Mouse (Mus musculus) kidney, postnatal 0 days (tissue): Measurements from ENCODE around the gene H6pd. TPM values are rescaled to one million over a fixed set of nuclear protein-coding genes. Genes with fewer than 3 reads are reported as not detected.
A peak's percentile ranks its signal among the peaks of the same experiment; 100 is the strongest.

ENCODE experiments used
- ATAC-seq: fragments of 200-750 bp; cut with Nextera tagmentation; replicated peaks from 2 replicates; pipeline ENCODE4 v1.8.0; 2017; ENCODE audit warnings: low read depth, moderate number of reproducible peaks, moderate TSS enrichment, moderate library complexity; ENCODE audit not compliant: low FRiP score
- DNase-seq: peaks from one replicate; pipeline ENCODE4 v3.0.0-alpha.2; 2016; ENCODE audit warnings: low spot score
- H3K27ac ChIP-seq: fragments of 300-500 bp; sonication (generic); 2 replicates; pipeline ENCODE4 v1.5.1; 2014; ENCODE audit warnings: mild to moderate bottlenecking
- H3K27me3 ChIP-seq: fragments of 300-500 bp; sonication (generic); 2 replicates; pipeline ENCODE4 v1.6.1; 2014; ENCODE audit warnings: low read length, mixed read lengths; ENCODE audit not compliant: insufficient read depth
- H3K36me3 ChIP-seq: fragments of 300-500 bp; sonication (generic); 2 replicates; pipeline ENCODE4 v1.6.1; 2014; ENCODE audit warnings: low read length, mixed read lengths; ENCODE audit not compliant: insufficient read depth
- H3K4me1 ChIP-seq: fragments of 300-500 bp; sonication (generic); replicated peaks from 2 replicates; pipeline ENCODE4 v1.6.1; 2014; ENCODE audit warnings: antibody characterized with exemption, low read length, mixed read lengths; ENCODE audit not compliant: insufficient read depth
- H3K4me2 ChIP-seq: fragments of 300-500 bp; sonication (generic); 2 replicates; pipeline ENCODE4 v1.6.1; 2014; ENCODE audit warnings: mild to moderate bottlenecking, low read length, moderate library complexity, mixed read lengths
- H3K4me3 ChIP-seq: fragments of 300-500 bp; sonication (generic); replicated peaks from 2 replicates; pipeline ENCODE4 v1.5.1; 2014; ENCODE audit warnings: low read depth, low read length
- H3K9ac ChIP-seq: fragments of 300-500 bp; sonication (generic); 2 replicates; pipeline ENCODE4 v1.6.1; 2014; ENCODE audit warnings: low read depth, low read length
- H3K9me3 ChIP-seq: fragments of 300-500 bp; sonication (generic); replicated peaks from 2 replicates; pipeline ENCODE4 v1.6.1; 2016; ENCODE audit warnings: low read length, inconsistent platforms, mixed read lengths
- CTCF ChIP-seq: IDR thresholded peaks from 2 replicates; pipeline ENCODE4 v1.5.1; 2016; ENCODE audit warnings: antibody characterized with exemption, low read depth, mild to moderate bottlenecking, moderate library complexity
- WGBS: fragments of 180-500 bp; shearing (Covaris S2); extraction: QIAGEN DNeasy Blood & Tissue Kit; methylation state at CpG from one replicate; pipeline ENCODE4 v1.1.7; 2014; 5-methylcytosine and 5-hydroxymethylcytosine counted together
- polyA plus RNA-seq: library from polyadenylated mRNA; unstranded; fragments of >200 nt; fragmentation: Nextera tagmentation; extraction: Ambion mirVana; gene quantifications from 2 replicates; pipeline ENCODE4 v1.2.1, GENCODE M21; 2015

Gene H6pd
- polyA plus RNA-seq, 1 experiment from 2014 or later: 27.8 TPM

- Histone ChIP-seq H3K4me3 (no peak overlapping the region), H3K9me3 (no peaks in the 10 kb centered on the region), H3K27ac (0 out of 2 replicates have a peak overlapping the region, but pooled peaks have one; percentile 89), H3K4me1 (peaks cover 50% of the 10 kb centered on the region), H3K9ac (no peak overlapping the region), H3K4me2 (no peak overlapping the region), H3K36me3 (peaks cover 10% of the 10 kb centered on the region; the same call in 1 of the 2 replicates), H3K27me3 (no peaks in the 10 kb centered on the region)
- WGBS: 54% methylated on average over 10 of the region's 10 CpGs
- no peak for TF ChIP-seq CTCF
- ATAC-seq: no peak
- DNase-seq: no peak
These were observed 10.8 kb downstream of the H6pd start for GRCm38 (mm10) chr4:149997999-149998398.

DNA sequence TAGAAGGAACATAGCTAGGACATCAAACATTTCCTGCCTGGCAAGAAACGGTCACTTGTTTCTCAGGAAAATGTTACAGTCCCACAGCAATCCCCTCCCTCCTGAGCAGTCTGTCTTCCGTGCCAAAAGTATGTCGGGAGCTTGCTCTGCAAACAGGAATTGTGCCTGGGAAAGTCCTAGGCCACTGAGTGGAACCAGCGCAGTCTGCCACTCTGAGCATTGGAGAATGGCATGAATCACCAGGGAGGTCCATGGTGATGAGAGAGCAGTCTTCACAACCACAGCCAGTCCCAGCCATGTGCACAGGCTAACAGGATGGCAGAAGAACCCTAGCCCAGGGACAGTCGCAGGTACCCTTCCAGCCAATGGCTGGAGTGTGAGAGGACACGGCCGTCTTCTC, 12.4 kb downstream of the H6pd start:
- H3K4me2 ChIP-seq: no peak overlapping the region
- TF ChIP-seq CTCF: no peak
- peaks cover 37% of the 10 kb centered on the region for H3K4me1 ChIP-seq
- WGBS: 55% methylated on average over 7 of the region's 7 CpGs
- H3K27me3 ChIP-seq: no peaks in the 10 kb centered on the region
- no peak overlapping the region for H3K9ac ChIP-seq
- ATAC-seq (no peak), DNase-seq (no peak)
- H3K27ac ChIP-seq: 0 out of 2 replicates have a peak overlapping the region, but pooled peaks have one; percentile 5
- H3K9me3 ChIP-seq: no peaks in the 10 kb centered on the region
- no peak overlapping the region for H3K4me3 ChIP-seq
- H3K36me3 ChIP-seq: peaks cover 10% of the 10 kb centered on the region; the same call in 1 of the 2 replicates

DNA sequence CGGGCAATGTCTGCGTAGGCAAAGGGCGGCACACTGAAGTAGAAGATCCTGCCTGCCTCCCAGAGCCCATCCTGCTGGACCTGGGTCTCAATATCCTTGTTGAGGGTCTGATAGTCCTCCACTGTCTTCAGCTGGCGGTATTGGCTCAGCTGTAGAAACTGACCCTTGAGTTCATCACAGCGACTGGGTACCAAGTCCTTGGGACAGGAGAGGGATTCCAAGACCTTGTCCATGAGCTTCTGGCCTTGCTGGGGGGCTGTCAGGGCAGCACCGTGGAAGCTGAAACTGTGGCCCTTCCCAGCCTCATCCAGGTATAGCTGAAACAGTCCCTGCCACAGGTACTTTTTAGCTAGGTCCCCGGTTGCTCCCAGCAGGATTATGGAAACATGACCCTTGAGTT, 12.9 kb downstream of the H6pd start:
- 82% methylated on average over 7 of the region's 7 CpGs for WGBS
- no peak overlapping the region for H3K9ac ChIP-seq
- H3K27me3 ChIP-seq: no peaks in the 10 kb centered on the region
- H3K27ac ChIP-seq: 0 out of 2 replicates have a peak overlapping the region, but pooled peaks have one; percentile 5
- no peak for DNase-seq
- H3K4me1 ChIP-seq: peaks cover 37% of the 10 kb centered on the region
- H3K4me3 ChIP-seq: no peak overlapping the region
- no peaks in the 10 kb centered on the region for H3K9me3 ChIP-seq
- no peak for TF ChIP-seq CTCF
- ATAC-seq: no peak
- H3K4me2 ChIP-seq: no peak overlapping the region
- H3K36me3 ChIP-seq: peaks cover 10% of the 10 kb centered on the region; the same call in 1 of the 2 replicates

DNA sequence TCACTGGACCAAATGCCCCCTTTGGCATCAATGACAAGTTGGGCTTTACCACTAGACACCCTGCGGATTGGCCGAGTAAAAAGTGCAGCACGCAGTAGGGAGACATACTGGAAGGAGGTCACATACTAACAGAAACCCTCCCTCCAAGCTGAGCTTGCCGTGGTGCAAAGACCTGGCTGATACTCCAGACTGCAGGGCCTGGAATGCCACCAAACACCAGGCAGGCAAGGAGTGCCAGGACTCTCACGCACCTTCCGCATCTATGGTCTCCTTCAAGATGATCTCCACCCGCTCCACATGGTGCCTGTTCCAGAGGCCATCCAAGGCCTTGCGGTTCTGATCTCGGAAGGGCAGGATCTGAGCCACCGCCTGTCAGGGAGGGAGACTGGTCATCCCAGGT, 14.6 kb downstream of the H6pd start:
- no peak overlapping the region for H3K4me3 ChIP-seq
- peaks cover 10% of the 10 kb centered on the region; the same call in 1 of the 2 replicates for H3K36me3 ChIP-seq
- H3K9ac ChIP-seq: no peak overlapping the region
- 92% methylated on average over 10 of the region's 10 CpGs for WGBS
- no peaks in the 10 kb centered on the region for H3K9me3 ChIP-seq
- H3K4me1 ChIP-seq: peaks cover 37% of the 10 kb centered on the region
- DNase-seq: no peak
- no peaks in the 10 kb centered on the region for H3K27me3 ChIP-seq
- no peak overlapping the region for H3K4me2 ChIP-seq
- no peak overlapping the region for H3K27ac ChIP-seq
- no peak for TF ChIP-seq CTCF
- ATAC-seq: no peak

DNA sequence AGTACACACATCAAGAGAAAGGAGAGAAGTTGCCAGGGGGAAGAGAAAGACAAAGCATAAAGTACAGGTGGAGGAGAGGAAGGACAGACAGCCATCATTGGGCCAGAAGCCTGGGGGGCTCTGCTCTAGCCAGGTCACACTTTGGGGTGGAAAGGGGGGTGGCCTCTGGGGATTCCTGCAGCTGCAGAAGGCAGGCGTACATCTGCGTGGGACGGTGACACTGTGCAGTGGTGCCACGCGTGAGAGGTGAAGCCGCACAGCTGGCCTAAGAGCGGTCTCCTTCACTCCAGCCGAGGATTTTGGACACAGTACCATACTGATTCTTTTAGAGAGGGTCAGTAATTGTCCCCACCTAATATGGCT, 16.2 kb downstream of the H6pd start:
- no peak overlapping the region for H3K4me2 ChIP-seq
- peaks cover 44% of the 10 kb centered on the region for H3K4me1 ChIP-seq
- ATAC-seq (no peak), DNase-seq (no peak)
- 78% methylated on average over 8 of the region's 8 CpGs for WGBS
- H3K9ac ChIP-seq: no peak overlapping the region
- H3K9me3 ChIP-seq: no peaks in the 10 kb centered on the region
- no peak overlapping the region for H3K27ac ChIP-seq
- no peaks in the 10 kb centered on the region for H3K27me3 ChIP-seq
- H3K36me3 ChIP-seq: peaks cover 10% of the 10 kb centered on the region; the same call in 1 of the 2 replicates
- no peak overlapping the region for H3K4me3 ChIP-seq
- no peak for TF ChIP-seq CTCF

- no peaks in the 10 kb centered on the region for H3K27me3 ChIP-seq
- peaks cover 10% of the 10 kb centered on the region; the same call in 1 of the 2 replicates for H3K36me3 ChIP-seq
- 78% methylated on average over 13 of the region's 13 CpGs for WGBS
- no peak for DNase-seq
- H3K9ac ChIP-seq: no peak overlapping the region
- ATAC-seq: no peak
- no peaks in the 10 kb centered on the region for H3K9me3 ChIP-seq
- no peak for TF ChIP-seq CTCF
- H3K4me3 ChIP-seq: no peak overlapping the region
- H3K4me1 ChIP-seq: peaks cover 44% of the 10 kb centered on the region
- H3K4me2 ChIP-seq: no peak overlapping the region
- H3K27ac ChIP-seq: peak overlapping the region; percentile 76; the same call in 1 of the 2 replicates
These were observed 16.8 kb downstream of the H6pd start for GRCm38 (mm10) chr4:149991755-149992669.
